Mouse (Mus musculus) myocyte (in vitro differentiated cells): ENCODE data around the gene Duox2.

ENCODE experiments used
- E2F4 ChIP-seq: IDR thresholded peaks from one replicate; pipeline ENCODE4 v1.6.1; 2011; ENCODE audit warnings: mild to moderate bottlenecking, control low read depth, moderate library complexity; ENCODE audit not compliant: insufficient read depth
- MYOD1 ChIP-seq, 3 experiments: IDR thresholded peaks; one replicate each; pipeline ENCODE4 v1.6.1; 2011; ENCODE audit warnings: control low read depth in 2 of 3, low read depth in 2 of 3, mild to moderate bottlenecking in 2 of 3, moderate library complexity in 1 of 3; ENCODE audit not compliant: insufficient read length in 2 of 3, control insufficient read depth in 1 of 3
- POLR2A ChIP-seq: IDR thresholded peaks from one replicate; pipeline ENCODE4 v1.6.1; 2011; ENCODE audit warnings: low read depth, mild to moderate bottlenecking, control low read depth, moderate library complexity; ENCODE audit not compliant: insufficient read length
- SRF ChIP-seq: IDR thresholded peaks from one replicate; pipeline ENCODE4 v1.6.1; 2011; ENCODE audit warnings: low read depth; ENCODE audit not compliant: control insufficient read depth, insufficient read length
- TCF12 ChIP-seq: IDR thresholded peaks from one replicate; pipeline ENCODE4 v1.6.1; 2011; ENCODE audit warnings: mild to moderate bottlenecking, control low read depth; ENCODE audit not compliant: poor library complexity, insufficient read depth, severe bottlenecking

- TF ChIP-seq POLR2A: no peak
- TF ChIP-seq TCF12: no peak
- no peak for TF ChIP-seq SRF
- no peak for TF ChIP-seq E2F4
- TF ChIP-seq MYOD1 (IDR thresholded peaks at IDR 0.05; ENCODE audit: control insufficient read depth in 1 of 3, insufficient read length in 2 of 3, low read depth in 2 of 3): no peak
Measured at GRCm38 (mm10) chr2:122230395-122230794, 67.9 kb downstream of the Duox2 start.
